Mouse (Mus musculus) T-helper 17 cell (primary cell): ENCODE data around the gene Grpel1.

ENCODE experiments used
- in situ Hi-C, 2 experiments: fragments of 300-600 bp; cut with MboI, MseI; formaldehyde crosslinking; loops; 1 replicate in 1 of 2; 2 replicates in 1 of 2; pipeline ENCODE4 v1.15.1; 2025; ENCODE audit warnings: high pct_unique_total_duplicates in 2 of 2

The Grpel1 gene

DNA sequence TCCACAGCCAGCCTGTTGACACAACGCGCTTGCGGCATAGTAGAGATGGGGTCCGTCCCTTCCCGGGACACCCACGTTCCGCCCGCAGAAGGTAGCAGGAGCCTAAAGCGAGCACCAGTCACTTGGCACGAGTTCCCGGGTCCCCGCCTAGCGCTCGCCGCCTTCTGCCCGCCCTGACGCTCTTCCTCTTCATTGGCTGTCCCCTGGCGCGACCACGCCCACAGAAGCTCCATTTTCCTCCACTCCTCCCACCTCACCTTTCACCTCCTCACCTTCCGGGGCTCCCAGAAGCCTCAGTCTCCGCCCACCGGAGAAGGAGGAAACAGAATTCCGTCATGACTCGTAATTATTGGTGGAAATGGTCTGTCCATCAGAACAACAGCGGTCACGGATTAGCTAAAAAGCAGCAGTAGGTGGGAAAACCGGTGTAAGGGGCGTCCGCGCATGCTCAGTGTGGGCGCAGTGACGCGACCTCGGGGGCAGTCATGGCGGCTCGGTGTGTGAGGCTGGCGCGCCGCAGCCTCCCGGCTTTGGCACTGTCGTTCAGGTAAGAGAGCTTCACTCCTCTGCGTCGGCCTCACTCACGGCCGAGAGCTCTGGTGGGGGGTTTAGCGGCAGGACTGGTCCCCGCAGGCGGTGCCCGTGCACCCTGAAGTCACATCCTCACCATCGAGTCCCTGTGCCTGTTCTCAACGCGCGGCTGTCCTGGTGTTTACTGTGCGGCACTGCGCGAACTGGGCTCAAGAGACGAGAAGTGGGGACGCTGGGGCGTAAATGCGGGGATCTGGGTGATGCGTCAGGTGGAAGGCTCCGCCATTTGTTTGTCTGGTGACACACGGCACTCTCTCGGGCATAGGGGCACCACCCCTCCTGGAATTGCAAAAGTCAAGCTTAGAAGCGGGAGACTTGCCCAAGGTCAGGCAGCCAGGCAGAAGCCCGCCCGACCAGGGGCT, at the start of gene Grpel1:
Gene Grpel1, plus strand, starts transcription at position 290 of the 953 bp plus-strand sequence.
- in situ Hi-C loops: loop anchor here (5.0 kb wide), 2 partner anchors 117 to 277 kb away; no protein-coding TSS in a partner anchor

DNA sequence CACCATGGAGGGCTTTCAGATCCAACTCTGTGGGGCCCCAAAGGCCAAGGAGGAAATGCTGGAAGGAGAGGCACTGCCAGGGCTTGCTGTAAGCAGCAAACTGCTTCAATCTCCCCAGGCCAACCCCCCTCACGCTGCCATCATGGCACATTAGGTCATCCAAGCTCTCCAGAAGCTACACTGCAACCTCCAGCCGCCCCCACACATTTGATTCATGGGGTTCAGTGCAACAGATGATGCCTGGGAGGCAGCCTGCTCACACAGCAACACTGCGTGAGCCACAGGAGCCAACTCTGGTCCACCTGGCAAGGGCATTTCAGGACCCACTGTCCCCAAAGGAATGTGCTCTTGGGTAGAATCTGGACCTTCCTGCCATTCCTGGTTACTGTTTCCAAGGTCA, 44.9 kb upstream of the Grpel1 start:
- in situ Hi-C loops: loop anchor here in 1 of 2 experiments (10.0 kb wide), 1 partner anchor 1725 kb away; no protein-coding TSS in a partner anchor

DNA sequence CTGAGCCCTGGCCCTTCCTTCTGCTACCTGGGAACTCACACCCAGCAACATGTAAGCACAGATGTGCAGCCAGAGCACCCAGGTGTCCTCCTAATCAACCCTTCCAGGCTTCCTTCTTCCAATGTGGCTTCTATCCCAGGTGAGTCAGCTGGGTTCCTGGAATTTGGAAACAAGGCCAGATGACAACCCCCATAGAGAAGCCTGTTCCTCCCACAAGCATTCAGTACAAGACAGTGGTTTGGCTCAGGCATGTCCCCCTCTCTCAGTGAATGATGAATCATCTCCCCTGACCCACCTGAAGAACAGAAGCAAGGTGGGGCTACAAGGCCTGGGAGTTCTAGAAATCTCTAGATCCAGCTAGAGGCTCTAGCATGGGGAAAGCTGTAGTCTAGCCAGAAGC, 42.1 kb upstream of the Grpel1 start:
- in situ Hi-C loops: loop anchor here in 1 of 2 experiments (10.0 kb wide), 1 partner anchor 1728 kb away; no protein-coding TSS in a partner anchor

DNA sequence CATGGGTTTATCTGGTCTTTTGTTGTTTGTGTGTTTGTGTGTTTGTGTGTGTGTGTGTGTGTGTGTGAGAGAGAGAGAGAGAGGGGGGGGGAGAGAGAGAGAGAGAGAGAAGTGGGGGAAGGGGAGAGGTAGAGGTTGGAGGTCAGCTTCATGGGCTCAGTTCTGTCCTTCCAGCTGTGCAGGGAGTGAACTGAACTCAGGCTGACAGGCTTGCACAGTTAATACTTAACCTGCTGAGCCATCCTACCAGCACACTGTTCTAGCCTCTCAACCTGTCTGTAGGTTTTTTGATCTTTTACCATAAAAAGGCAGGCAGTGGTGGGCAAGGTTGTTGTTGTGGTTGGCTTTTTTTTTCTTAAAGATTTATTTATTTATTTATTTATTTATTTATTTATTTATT, 40.1 kb upstream of the Grpel1 start:
- in situ Hi-C loops: loop anchor here in 1 of 2 experiments (10.0 kb wide), 1 partner anchor 1730 kb away; no protein-coding TSS in a partner anchor

DNA sequence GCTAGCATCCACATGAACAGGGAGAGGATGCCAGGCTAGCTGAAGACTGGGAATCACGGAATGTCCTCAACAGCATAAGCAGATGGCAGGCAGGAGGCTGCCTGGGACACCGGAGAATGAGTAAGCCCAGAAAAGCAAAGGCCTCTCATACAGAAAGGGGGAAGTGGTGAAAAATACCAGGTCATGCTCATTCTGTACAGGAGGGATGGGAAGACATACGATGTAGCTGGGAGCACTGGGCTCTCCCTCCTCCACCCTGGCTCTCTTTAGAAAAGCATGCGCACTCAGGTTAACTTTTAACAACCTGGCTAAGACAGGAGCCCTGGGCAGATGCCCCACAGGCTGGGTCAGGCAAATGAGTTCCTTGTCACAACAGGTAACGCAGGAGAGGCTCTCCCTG, 38.4 kb upstream of the Grpel1 start:
- in situ Hi-C loops: loop anchor here in 1 of 2 experiments (10.0 kb wide), 1 partner anchor 1732 kb away; no protein-coding TSS in a partner anchor

DNA sequence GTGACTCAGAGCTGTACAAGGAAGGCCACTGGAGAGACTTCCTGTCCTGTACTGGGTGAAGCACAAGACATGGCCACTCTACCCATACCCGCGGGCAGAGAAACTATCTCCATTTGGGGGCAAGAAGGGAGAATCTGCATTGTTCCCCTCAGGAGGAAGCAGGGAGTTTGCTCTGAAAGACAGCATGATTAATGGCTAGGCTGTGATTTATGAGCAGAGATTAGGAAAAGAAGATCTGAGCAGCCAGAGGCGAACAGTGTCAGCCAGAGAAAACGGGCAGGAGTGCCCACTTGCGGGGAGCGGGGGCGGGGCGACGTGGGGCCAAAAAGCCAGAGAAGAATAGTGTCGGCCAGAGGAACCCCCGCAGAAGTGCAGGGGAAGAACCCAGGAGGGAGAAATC, 37.0 kb upstream of the Grpel1 start:
- in situ Hi-C loops: loop anchor here in 1 of 2 experiments (10.0 kb wide), 1 partner anchor 1733 kb away; no protein-coding TSS in a partner anchor

DNA sequence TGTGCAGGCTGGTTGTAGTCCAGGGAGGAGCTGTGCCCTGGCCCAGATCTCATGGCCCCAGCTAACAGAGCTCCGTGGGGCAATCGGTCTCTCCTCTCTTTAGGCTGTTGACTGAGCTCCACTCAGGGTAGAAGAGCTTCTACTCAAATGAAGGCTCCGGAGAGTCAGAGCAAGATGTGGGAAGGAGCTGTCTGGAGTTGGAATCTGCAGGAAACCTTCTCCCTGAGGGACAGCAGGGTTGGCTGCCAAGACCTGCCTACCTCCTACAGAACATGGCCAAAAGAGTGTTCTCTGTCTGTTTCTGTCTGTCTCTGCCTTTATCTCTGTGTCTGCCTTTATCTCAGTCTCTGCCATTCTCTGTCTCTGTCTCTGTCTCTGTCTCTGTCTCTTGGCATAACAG, 35.2 kb upstream of the Grpel1 start:
- in situ Hi-C loops: loop anchor here in 1 of 2 experiments (10.0 kb wide), 1 partner anchor 1735 kb away; no protein-coding TSS in a partner anchor

DNA sequence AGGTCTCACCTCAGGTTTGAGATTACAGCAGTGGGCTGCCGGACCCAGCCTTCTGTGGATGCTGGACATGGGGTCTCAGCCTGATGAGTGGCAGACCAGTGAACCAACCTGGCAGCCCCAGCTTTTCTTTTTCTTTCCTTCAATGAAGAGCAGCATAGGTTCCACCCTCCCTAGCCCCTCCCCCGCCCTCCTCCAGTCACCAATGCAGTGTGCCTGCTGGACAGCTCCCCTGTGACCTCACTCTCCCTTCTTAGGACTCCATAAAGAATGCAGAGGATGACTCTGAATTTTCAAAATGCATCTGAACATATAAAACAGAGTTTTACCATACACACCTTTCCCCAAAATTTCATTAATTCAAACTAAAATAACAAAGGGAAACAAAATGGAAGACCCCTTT, 33.1 kb upstream of the Grpel1 start:
- in situ Hi-C loops: no loop called here

DNA sequence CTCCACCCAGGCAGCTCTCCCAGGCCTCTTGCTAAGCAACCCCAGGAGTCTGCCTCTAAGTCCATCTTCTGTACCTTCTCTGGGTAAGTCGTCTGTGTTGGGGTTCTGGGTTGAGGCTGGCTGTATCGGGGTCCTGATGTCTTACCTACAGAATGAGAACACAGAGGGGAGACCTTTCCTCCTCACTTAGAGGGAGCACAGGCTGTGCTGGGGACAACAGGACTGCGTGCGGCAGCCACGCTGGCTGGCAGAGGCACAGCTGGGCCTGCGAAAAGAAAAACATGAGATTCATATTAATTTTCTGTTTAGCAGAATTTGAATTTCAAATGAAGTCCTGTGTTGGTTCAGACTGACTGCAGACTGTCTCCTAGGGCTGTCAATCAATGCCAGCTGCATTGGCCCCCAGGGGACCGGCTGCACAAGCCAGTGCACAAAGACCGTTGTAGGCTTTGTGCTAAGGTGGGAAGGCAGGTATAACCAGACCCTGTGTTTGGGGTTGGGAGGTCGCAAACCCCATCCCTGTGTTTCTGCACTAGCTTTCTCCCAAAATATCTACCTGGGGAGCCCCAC, 30.3 kb upstream of the Grpel1 start:
- in situ Hi-C loops: no loop called here

DNA sequence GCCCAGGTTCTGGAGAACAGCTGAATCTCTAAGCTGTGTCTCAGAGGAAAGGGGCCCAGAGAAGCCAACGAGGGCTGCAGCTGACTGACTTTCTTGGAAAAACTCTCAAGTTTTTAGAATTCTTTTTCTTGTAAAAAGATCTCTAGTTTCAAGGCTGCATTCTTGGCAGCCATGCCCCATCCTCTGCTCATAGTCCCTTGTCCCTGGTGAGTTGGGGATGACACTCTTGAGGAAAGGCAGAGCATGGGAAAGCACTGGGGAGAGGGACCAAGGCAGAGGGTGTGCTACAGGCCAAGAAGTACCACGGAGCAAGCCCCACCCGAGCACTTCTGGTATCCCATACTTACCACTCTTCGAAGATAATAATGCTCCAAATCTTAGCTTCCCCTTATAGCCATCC, 27.9 kb upstream of the Grpel1 start:
- in situ Hi-C loops: no loop called here

DNA sequence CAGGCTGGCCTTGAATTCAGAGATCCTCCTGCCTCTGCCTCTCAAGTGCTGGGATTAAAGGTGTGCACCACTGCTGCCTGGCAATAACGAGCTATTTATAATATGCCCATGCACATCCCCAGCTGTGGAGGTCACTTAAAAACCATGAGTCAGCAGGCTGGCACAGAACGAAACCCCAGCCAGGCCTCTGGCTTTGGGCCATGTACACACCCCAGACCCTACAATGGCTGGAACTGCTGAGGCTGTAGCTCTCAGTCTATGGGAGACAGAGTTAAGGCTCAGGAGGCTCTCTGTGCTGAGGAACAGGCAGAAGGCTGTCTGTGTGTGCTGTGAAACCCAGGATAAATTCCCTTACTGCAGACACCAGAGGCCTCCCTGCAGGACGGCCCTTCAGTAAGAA, 24.1 kb upstream of the Grpel1 start:
- in situ Hi-C loops: no loop called here

DNA sequence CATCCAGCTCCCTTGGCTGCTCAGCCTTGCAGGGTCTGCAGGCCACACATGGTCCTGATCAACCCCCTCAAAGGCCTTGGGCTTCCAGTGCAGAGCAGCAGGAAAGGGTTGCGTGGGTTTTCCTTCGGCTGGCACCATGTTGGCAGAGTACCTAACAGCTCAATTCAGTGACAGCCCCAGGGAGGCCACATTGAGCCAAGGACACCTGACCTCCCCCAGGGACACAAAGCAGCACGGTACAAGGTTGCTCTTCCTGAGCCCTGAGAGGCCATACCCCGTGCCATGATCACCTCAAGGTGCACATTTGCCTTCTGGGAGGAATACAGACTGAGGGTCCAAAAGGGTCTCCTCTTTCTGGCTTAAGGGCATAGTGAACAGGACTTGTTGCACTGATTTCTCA, 20.2 kb upstream of the Grpel1 start:
- in situ Hi-C loops: no loop called here

DNA sequence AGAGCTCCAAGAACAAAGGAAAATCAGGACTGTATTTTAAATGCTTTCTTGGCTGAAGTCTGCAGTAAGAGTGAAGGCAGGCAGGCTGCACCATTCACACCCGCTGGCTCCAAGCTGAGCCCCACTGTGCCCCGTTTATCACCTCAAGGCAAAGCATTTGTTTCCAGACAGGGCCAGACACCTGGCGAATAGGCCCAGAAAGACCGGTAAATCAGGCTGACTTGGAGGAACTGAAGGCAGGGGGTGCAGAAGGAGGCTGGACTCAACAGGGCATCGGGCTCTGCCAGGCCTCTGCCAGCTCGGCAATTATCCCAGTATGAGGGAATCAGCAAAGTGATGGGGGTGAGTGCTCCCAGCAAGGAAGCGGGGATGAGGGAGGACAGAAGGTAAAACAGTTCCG, 19.8 kb upstream of the Grpel1 start:
- in situ Hi-C loops: no loop called here

DNA sequence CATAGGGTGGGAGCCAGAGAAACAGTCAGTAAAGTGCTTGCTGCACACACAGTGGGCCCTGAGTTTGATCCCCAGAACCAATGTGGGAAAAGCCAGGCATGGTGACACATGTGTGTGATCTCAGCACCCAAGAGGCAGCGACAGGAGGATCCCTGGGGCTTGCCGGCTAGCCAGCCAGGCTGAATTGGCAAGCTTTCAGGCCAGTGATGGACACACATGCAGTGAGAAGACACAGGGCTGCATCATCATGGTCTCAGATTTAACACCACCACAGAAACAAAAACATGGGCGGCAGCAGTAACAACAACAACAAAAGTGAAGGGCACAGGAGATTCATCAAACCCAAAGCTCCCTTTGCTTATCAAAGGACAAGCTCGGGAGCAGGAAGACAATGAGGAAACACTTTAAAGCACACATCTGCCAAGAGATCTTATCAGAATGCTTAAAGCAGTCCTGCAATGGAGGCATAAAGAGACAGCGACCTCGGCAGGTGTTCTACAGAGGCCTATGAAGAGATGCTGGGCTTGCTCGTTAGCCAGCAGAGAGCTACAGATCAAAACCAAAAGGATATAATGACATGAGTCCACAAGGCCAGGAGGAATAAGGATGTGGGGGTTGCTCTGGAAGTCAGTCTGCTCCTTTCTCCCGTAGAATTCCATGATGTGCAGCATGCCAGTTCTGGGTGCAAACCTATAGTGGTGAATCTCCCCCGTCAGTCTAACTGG, 18.5 kb upstream of the Grpel1 start:
- in situ Hi-C loops: no loop called here

DNA sequence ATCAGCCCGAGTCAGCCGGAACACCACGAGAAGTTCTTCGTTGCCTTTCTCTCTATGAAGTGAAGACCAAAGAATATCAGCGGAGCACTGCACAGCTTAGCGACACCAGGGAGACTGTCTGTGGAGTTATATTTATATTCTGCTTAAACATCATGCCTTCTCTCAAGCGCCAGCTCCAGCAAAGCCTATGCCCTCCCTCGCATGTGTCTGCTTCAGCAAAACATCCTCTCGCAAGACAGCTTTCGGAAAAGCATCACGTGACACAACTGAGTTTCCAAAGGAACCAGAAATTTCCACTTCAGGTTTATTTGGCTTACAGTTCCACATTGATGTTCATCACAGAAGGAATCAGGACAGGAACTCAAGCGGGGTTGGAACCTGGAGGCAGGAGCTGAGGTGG, 16.9 kb upstream of the Grpel1 start:
- in situ Hi-C loops: no loop called here

DNA sequence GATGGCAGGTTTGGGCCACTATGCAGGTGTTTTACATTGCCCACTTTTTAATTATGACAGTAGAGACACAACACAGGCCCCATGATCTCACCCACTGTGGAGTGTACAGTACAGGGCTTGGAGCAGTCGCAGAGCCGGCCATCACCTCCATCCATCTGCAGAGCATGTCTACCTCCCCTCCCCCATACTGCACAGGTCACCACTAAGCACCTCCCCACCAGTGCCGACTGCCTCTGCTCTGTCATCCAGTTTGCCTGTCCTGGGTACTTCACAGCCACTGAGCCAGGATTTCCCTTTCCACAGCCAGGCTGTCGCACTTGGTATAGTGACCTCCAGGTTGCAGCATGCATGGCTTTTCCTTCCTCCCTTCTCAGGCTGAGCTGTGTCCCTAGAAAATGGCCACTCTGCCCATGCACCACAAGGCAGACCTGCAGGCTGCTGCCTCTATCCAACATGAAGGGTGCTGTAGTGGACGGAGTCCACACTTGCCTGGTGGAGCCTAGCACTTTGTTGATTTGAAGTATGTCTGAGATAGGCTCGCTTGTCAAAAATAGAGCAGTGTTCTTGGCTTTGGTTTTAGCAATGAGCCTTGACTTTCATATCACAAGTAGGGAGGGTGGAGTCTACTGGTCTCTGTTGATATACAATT, 15.0 kb upstream of the Grpel1 start:
- in situ Hi-C loops: no loop called here

DNA sequence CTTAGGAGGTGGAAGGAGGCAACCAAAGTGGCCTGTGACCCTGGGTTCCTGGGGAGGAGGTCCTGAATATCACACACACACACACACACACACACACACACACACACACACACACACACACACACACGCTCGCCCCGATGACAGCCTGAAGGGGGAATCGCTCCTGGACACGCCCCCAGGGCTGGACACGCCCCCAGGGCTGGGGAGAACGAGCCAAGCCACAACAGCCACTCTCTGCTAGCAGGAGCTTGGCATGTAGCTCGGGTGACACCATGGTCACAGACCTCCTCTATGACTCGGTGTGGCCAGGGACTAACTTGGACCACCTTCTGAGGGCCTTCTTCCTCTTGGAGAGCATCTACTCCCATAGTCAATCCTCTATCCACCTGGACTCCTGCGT, 13.7 kb upstream of the Grpel1 start:
- in situ Hi-C loops: no loop called here

DNA sequence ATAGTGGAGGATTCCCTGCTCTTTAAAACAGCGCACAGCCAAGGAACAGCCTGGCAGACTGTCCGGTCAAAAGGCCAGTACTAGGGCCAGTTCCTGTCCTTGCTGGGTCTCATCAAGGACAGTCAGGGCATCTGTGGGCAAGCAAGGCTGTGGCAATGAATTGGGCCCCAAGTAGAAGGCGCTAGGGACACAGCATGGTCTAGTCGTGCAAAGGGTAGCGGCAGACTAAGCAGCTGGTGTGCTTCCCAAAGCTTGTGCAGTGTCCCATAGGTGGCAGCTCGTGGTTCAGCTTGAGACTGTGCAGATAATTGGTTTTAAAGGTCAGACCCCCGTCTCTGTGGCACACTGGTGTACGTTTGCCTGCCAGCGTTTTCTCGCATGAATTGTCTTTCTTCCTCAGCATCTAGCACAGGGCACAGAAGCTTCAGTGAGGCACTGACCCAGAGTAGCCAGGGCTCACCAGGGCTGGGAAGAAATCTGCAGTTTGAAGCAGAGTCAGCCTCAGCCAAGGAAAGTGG, 12.9 kb upstream of the Grpel1 start:
- in situ Hi-C loops: no loop called here

DNA sequence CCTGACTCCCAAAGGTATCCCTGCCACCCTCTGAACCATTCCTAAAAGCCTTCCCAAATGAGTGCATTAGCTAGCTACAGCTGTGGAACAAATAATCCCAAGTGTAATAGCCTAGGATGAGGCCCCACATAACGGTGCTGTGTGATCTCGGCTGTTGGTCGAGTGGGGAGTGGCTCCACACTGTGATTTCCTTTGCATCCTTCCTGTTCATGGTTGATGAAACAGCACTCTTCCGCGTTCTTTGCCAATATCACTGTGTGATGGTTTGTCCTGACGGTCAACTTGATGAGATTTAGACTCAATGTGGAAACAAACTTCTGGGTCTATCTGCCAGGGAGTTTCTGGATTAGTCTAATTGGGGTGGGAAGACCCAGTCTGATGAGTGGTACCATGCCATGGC, 12.0 kb upstream of the Grpel1 start:
- in situ Hi-C loops: no loop called here

DNA sequence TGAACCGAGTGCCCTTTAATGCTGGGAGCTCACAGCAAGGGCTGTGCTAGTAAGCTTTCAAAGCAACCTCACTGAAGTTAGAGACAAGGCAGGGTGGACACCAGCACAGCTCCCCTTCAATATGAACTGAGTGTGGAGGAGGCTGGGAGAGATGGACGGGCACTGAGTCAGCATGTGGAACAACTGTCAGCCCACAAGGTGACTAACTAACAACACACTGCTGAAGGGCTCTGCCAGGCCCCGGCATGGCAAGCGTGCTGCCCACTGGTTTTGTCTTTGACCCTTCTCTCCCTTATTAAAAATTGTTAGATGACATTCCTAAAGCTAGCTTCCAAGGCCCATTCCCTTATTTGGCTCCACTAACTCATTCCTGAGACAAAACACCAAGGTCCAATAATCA, 7.1 kb upstream of the Grpel1 start:
- in situ Hi-C loops: no loop called here

DNA sequence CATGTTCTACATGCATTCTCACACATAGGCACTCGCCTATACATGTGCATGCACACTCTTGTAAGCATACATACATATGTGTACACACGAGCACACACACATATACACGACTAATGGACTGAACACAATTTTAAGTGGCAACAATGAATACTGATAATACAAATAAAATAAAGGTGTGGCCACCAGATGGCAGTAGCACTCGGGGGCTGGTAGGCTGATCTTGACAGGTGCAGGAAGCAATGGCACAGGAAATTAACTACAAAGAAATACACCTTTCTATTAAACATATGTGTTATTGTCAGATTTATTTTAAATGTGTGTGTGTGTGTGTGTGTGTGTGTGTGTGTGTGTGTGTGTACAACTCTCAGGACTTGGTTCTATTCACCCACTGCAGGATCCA, 5.9 kb upstream of the Grpel1 start:
- in situ Hi-C loops: no loop called here
